Mouse (Mus musculus): ENCODE measurements around the gene Cbwd1. TPM values are rescaled to one million over a fixed set of nuclear protein-coding genes. Genes with fewer than 3 reads are reported as not detected.

The Cbwd1 gene
- polyA plus RNA-seq (2017; shearing (Covaris generic)): 10 to 100 TPM; 12.2 to 27.9 TPM

DNA sequence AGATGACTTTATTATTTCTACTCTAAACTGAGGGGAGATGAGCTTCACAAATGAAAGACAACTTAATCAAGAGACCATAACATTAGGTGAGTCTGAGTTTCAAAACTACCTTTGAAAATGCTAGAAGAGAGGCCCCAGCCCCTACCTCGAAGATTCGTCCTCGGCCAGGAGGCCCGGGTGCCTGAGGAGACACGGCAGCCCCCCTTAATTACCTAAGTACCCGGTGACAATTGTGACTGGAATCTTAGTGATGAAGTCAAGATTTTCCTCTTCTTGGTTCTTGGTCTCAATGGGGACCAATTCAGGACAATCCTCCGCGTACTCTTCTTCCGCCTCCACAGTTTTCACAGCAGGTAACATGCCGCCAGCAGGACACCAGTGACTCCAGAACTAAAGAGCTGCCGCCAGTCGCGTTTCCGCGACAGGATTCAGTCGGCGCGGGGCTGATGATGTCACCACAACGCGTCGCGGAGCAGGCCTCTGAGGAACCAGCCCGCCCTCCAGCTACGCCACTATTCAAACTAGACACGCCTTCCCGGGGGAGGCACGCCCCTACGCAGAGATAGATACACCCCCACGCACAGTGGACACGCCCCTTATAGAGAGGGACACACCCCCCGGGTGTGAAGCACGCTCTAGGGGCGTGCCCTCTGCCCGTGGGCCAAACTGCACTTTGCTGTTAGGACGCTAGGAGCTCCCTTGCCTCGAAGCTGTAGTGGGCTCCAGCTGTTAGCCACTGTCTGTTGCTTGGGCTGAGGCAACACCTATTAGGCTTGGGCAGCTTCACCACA lies at the start of gene Cbwd1:
Cbwd1 (minus strand) TSS at position 439 of the 791 bp plus-strand sequence.
- ATAC-seq: peak; percentile 99

DNA sequence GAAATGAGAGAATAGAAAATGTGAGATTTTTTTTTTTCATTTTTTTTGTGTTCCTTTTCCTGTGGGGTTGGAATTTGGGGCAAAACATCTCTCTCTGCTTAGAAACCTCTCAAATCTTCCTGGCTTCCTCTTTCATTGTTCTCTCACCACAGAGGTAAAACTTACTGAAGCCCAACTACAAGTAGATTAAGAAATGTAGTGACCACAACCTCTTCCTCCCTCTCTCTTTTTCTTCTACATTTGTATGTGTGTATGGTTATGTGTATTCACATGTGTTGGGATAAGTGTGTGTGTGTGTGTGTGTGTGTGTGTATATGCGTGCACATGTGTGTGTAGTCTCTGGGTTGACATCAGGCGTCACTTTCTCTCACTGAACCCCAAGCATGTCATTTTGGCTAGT lies 47.1 kb upstream of the Cbwd1 start:
- no peak for ATAC-seq

DNA sequence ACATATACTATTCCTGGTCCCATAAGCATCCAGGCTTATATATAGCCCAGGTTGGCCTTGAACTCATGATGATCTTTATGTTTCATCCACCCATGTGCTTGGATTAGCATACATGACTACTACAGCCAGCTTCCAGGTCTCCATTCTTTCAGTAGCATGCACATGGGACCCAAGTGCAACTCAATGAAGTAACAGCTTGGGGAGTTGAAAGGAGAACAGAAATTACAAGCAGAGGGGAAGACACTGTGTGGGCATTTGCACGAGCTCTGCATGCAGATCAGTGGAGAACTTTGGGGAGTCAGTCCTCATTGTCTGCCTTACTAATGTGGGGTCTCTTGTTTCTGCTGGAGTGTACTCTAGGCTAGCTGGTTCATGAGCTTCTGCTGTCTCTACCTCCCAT lies 45.3 kb upstream of the Cbwd1 start:
- no peak for ATAC-seq

DNA sequence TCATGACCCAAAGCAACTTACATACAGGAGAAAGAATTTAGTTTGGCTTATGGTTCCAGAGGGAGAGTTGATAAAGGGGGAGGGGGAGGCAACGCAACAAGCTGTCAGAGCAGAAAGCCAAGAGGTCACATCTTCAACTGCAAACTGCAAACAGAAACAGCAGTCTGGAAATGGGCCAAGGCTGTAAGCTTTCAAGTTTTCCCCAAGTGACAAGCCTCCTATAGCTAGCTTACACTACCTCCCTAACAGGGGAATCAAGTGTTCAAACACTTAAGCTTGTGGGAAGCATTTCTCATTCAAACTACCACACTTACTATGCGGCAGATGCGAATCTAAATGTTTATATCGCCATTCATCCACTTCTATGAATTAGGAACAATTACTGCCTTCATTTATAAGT lies 42.4 kb upstream of the Cbwd1 start:
- no peak for ATAC-seq

DNA sequence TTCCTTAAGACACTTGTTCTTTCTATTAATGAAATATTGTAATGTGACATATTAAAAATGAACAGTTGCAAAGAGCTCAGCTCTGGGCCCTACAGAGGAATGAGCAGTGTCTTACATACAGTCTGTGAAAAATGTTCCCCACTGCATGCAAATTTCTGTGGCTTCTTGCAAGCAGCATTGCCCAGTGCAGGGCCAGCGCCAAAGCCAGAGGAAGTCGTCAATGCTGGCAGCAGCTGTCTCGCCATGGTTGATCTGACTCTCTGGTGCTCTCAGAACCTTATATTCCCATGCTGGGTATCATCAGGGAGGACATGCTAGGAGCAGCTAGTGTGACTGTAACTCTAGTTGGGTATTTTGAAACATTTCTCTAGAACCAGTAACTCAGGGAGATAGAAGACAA lies 41.4 kb upstream of the Cbwd1 start:
- no peak for ATAC-seq

DNA sequence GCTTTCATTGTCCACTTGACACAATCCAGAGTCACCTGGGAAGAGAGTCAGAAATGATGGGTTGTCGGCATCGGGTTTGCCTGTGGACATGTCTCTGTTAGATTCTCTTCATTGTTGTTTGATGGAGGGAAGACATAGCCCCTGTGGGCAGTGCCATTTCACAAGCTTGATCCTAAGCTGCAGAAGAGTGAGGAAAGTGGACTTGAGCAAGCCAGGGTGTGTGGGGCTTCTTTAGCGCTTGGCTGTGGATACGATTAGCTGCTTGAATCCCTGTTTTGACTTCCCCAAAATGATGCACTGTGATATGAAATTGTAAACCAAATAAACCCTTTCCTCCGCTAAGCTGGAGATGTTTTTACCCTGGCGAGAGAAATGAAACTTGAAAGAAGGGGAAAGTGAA lies 40.6 kb upstream of the Cbwd1 start:
- no peak for ATAC-seq

DNA sequence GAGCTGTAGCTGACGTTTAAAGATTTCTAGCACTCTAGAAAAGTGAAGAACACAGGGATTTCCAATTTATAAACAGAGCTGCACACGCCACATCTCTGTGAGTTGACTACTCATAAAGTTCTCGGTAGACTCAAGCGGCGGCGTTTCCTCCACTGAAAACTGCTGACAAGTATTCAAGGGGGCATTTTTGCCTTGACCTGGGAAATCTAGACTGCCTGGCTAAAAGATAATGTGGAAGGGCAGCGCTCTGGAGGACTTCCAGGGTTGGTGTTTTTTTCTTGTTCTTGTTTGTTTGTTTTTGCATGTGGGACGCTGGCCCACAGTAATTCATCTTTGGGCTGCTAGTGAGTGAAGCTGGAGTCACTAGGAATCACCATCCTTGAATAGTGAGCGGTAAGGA lies 38.7 kb upstream of the Cbwd1 start:
- no peak for ATAC-seq

DNA sequence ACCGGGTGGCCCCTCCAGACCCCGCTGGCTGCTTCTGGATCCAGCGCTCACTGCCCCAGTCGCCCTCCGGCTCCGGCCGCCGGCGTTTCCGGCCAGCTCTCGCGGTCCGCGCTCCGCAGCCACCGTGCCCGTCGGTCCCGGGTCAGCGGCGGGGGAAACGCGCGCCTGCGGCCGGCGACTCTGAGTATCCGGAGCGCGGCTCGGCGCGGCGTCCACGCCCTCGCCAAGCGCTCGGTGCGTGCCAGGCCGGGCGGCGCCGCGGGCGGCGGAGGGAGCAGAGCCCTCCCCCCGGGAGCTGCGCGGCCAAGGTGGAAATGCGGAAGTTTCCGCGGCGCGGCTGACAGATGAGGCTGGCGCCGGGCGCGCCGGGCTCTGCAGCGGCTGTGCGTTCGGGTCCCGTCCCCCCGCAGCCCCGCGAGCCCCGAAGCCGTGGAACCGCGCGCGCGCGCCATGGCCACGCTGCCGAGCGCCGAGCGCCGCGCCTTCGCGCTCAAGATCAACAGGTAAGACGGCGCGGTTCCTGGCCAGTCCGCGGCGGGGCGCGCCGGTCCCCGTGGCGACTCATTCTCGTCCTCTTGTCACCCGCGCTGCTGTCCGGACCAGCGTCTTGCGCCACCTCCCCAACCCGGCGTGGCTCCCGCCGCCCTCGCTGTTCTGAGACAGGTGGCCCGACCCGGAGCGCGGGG lies 37.9 kb upstream of the Cbwd1 start, which contains the start of gene Dock8:
Dock8 (plus strand) TSS at position 334 of the 686 bp plus-strand sequence.
- peak; percentile 86 for ATAC-seq

DNA sequence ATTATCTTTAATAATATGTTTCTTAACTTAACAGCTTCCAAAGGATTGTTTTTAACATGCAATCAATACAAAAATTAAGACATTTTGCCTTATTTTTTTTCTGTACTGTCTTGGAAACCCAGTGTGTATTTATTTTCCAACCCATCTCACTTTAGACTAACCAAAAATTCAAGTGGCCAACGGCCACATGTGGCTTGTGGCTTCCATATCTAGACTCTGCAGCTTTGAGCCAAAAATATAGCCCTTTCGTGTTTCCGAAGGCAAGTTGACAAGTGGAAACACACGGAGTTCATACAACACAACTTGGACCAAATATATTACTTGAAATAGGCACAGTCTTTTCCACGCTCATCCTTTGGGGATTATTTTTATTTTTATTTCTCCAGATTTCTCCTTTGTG lies 37.2 kb upstream of the Cbwd1 start:
- ATAC-seq: no peak

DNA sequence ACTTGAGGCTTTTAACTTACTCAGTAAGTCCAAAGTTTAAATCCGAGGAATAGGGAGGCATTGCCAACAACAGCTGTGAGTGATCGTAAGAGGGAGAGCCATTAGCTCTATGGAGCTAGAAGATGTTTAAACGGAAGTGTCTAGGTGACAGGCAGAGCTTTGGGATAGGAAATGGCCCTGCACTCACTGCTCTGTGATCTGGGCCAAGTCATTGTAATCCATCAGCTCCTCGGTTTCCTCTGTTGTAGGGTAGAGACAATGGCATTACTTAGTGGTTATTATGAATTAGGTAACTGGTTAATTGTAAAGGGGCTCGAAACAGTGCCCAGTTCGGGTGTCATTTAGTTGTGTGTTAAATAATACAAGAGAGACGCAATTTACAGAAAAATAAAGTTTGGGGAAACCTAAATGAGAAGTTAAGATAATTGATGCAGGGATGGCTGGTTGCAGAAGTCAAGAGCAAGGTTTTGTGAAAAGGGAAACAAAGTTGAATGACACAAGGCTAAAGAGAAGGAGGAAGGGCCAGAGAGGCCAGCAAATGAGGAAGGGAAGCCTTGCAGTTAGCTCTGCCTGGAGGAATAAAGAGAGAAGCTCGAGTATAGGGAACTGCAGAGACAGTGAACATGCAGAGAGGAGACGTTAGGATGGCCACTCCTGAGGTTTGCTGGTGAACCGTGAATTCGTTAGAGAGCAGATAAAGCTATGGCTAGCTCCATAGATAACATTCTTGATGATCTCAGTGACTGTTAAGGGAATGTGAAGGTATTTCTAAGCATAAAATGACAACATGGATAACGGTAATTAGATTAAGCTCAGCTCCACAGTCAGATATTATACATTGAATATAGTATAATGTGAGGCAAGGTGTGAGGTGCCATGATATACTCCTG lies 35.6 kb upstream of the Cbwd1 start:
- ATAC-seq: no peak

DNA sequence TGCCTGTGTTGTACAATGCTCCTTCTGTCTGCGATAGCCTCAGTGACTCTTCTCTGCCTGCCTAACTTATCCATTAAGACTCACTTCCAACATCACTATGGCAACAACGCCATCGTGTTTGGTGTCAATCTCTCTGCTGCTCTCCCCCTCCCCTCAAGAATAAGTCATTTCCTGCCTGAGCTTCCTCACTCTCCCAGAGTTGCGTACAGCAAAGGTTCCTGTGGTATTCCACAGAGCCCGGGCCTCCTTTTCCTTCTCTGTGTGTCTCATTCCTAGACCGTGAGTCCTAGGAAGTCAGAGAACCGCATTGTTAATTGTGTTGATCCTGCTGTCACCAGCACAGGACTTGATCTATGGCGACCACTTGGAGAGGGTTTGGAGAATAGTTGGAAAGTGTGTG lies 33.5 kb upstream of the Cbwd1 start:
- ATAC-seq: no peak

DNA sequence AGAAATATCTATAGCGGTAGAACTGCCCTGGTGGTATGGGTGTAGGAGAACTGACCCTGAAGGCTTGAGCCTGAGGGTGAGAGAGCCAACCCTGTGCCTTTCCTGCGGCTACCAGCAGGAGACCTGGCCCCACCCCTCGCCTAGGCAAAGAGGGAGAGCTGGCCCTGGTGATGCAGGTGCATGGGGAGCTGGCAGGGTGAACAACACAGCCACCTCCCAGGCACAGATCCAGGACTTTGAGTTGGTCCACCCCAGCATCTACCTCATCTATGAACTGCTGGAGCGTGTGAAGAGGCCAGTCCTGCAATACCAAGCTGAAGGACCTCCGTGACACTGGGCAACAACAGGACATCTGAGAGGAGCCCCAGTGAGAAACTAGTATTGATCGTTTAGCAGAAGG lies 32.1 kb upstream of the Cbwd1 start:
- ATAC-seq: no peak

DNA sequence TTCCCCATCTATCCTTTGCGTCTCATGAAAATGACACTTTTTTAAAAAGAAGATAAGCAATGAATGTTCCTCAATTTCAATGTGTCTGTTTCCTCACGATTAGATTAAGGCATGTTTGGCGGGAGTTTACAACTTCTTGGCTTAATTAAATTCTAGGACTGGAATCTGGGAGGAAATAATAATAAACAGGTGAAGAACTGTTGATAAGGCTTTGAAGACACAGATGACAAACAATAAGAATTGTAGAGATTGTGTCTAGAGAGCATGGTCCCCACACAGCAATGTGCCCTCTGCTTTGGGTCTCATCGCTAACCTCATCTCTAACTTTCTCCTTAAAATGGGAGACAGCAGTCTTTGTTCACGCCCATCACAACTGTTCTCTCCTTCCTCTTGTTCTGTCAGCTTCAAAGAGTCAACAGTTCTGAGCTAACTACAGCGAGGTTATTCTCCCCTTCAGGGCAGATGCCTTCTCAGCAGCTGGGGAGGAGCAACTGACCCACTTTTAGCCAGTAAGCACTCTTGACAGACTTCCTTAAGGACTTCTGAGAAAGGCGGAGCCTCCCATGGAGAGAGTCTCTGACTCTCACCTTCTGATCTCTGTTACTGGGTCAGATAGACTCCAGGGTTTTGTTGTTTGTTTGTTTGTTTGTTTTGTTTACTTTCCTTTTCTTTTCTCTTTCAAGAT lies 28.9 kb upstream of the Cbwd1 start:
- ATAC-seq: no peak

DNA sequence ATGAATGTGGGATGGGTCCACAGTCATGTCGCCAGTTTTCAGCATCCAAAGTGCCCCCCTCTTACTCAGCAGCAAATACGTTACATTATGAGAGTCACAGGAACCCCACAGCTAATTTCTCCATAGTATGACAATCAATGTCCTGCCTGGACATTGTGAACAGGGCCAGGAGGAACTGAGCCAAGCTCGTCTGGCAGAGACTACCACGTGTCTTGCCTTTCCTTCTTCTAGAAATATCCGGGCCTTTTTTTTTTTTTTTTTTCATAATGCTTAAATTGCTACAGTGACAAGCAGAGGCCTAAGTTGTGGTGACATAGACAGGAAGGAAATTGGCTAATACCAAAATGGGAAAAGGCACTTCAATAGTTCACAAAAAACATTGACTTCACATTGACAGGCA lies 27.4 kb upstream of the Cbwd1 start:
- ATAC-seq: no peak

DNA sequence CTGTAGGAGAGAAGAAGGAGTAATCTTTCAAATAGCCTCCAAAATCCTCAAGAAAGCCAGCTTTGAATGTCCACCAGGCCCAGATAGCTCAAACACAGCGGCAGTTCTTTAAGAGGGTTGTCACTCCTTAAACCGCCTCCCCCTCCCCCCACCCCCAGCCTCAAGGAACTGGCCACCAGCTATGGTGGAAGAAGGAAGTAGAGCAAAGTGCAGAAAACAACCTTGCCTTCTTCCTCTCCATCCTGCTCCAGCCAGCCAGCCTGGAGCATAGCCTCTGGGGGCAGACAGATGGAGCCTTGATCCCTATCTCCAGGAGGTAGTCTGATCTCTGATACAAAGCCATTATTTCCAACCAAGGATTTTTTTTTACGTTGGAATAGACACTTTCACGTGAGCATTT lies 25.9 kb upstream of the Cbwd1 start:
- no peak for ATAC-seq

DNA sequence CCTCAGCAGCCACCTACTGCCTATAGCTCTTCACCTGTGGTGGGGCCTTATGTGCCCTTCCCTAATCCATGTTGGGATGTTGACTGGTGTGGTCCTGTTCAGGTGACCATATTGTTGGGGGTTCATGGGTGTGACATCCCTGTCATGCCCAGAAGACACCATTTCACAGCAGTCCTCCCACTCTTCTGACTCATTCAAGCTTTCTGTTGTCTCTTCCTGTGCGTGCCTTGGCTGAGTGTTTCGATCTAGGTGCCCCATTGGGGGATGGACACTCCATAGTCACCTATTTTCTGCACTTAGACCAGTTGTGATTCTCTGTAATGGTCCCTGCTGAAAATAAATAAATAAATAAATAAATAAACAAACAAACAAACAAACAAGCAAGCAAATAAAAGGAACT lies 23.6 kb upstream of the Cbwd1 start:
- peak; percentile 54 for ATAC-seq

DNA sequence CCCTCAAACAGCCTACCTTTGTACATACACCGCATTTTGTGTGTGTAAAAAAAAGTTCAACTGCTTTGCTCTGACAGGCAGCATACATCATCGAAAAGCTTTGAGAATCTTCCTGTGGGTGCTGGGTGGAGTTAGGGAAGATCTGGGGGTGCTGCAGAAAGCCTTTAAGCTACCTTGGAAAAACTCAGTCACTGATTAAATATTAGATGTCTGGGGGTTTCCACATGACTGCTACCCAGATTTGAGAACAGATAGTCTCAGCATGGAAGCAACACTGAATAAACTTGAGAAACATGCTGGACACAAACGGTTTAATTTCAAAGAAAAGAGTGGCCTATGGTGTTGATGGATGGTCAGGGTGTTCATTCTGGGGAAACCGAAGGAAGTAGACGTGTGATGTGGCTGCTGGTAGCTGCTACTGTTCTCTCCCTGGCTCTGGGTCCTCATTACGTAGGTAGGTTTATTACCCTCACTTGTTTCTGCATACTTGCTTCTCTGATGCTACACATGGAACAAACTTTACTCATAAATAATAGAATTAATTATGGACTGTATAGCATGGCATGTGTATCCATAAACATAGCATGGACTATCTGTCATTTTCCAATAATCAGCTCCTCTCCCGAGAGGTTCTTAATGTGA lies 22.6 kb upstream of the Cbwd1 start:
- ATAC-seq: peak; percentile 77

DNA sequence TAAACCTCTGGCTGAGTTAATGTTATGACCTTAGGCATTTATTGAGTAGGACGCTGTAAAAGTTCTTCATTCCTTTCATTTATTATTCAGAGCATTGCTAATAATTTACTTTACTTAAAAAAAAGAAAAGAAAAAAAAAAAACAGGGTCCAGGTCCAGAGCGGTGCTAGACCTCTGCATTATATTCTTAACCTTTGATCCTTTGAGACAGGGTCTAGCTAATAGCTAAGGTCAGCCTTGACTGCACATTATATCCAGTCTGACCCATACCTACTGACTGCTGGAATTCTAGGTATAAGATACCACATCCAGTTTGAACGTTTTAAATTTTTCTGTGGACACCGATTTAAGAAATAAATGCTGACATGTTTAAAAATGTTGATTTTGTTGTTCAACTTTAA lies 21.6 kb upstream of the Cbwd1 start:
- ATAC-seq: no peak

DNA sequence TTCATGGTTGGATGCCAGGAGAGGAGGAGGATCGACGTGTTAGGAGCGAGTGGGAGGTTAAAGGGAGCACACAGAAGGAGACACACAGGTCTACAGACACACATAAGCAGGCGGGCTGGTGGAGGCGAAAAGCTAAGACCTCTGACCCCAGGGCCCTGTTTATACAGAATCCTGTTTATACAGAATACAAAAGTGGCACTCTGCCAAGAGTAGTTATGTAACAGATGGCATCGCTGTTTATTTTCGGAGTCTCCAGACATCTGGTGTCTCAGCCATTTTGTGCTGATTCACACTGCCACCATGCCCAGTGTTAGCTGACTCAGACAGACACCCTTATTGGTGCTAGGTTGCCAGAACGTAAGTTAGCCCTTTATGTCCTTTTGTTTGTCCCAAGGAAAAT lies 19.9 kb upstream of the Cbwd1 start:
- no peak for ATAC-seq

DNA sequence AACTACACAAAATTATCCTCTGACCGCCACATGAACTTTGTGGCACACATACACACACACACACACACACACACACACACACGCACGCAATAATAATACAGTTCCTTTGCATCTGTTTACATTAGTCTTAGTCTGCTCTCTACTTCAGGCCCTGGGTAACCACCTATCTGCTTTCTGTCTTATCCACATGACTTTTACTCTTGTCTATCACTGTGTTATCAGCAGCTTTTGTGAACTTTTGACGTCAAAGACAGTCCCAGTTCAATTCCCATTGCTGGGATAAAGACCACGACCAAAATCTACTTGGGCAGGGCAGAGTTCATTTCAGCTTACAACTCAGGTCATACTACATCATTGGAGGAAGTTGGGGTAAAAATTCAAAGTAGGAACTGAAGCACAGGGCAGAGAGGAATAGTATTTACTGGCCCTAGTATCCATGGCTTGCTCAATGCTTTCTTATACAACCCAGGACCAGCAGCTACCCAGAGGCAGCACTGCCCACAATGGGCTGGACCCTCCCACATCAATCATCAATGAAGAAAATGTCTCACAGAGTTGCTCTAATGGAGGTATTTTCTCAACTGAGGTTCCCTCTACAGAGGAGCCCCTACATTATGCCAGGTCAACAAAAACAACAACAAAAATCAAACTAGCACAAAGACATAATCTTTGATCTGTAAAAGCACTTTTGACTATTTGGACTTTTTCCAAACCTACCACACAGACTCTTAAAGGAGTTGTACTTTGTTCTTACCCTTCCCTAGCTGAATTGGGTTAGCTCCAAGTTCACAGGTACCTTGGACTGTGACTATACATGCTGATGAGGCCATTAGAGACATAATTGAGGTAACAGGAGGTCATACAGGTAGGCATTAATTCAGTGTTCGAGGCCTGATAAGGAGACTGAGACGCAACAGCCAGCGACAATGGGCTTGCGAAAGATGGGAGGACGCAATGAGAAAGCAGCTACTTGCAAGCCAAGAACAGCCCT lies 17.7 kb upstream of the Cbwd1 start:
- no peak for ATAC-seq

DNA sequence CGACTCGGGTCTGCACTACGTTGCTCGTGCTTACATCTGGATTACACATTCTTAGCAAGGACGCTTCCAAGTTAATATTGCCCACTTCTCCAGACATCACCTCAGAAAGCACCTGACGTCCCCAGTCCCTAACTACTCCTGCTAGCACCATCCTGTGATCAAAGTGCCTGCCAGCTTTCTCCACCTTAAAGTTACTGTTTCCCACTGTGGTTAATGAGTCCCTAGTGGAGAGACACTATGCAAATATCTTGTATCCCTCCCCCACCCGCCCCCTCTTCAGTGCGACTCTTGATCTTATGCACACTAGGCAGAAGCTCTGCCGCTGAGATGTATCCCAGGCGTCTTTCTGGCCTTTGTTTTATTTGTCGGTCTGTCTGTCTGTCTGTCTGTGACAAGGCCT lies 16.6 kb upstream of the Cbwd1 start:
- ATAC-seq: no peak

Data from CD4-positive, CD25-positive, alpha-beta regulatory T cell, adult 4 months (primary cell).